Mouse (Mus musculus) CH12.LX (cell line): ENCODE measurements around the gene Mettl1.

ENCODE experiments used
- CTCF ChIP-seq, 2 experiments: IDR thresholded peaks in 1 of 2; conservative IDR thresholded peaks in 1 of 2; 2 replicates each; pipeline ENCODE4 v1.5.1; 2011 to 2012; ENCODE audit warnings: low read depth in 2 of 2, low read length in 2 of 2, improper control_type of control experiment in 1 of 2, inconsistent platforms in 1 of 2, mild to moderate bottlenecking in 1 of 2, moderate library complexity in 1 of 2
- EP300 ChIP-seq: IDR thresholded peaks from 2 replicates; pipeline ENCODE4 v1.6.1; 2011; ENCODE audit warnings: low read length, improper control_type of control experiment
- MAFK ChIP-seq: IDR thresholded peaks from 2 replicates; pipeline ENCODE4 v1.6.1; 2011; ENCODE audit warnings: low read length, improper control_type of control experiment; ENCODE audit not compliant: insufficient replicate concordance
- MAX ChIP-seq: IDR thresholded peaks from 2 replicates; pipeline ENCODE4 v1.6.1; 2011; ENCODE audit warnings: low read length, improper control_type of control experiment
- MEF2A ChIP-seq: IDR thresholded peaks from 2 replicates; pipeline ENCODE4 v1.6.1; 2014; ENCODE audit warnings: low read depth, mild to moderate bottlenecking, inconsistent platforms, low read length, improper control_type of control experiment, borderline replicate concordance
- MYC ChIP-seq: IDR thresholded peaks from 2 replicates; pipeline ENCODE4 v1.6.1; 2011; ENCODE audit warnings: low read depth, mild to moderate bottlenecking, improper control_type of control experiment, low read length
- POLR2A ChIP-seq: IDR thresholded peaks from 2 replicates; pipeline ENCODE4 v1.6.1; 2011; ENCODE audit warnings: low read depth, mild to moderate bottlenecking, improper control_type of control experiment, low read length
- SIN3A ChIP-seq: IDR thresholded peaks from 2 replicates; pipeline ENCODE4 v1.6.1; 2012; ENCODE audit warnings: low read length, improper control_type of control experiment, inconsistent platforms
- TCF12 ChIP-seq: IDR thresholded peaks from 2 replicates; pipeline ENCODE4 v1.6.1; 2014; ENCODE audit warnings: low read depth, mild to moderate bottlenecking, inconsistent platforms, low read length, improper control_type of control experiment
- UBTF ChIP-seq: IDR thresholded peaks from 2 replicates; pipeline ENCODE4 v1.6.1; 2012; ENCODE audit warnings: low read depth, mild to moderate bottlenecking, inconsistent platforms, low read length, improper control_type of control experiment, moderate library complexity
- ZKSCAN1 ChIP-seq: IDR thresholded peaks from 2 replicates; pipeline ENCODE4 v1.6.1; 2012; ENCODE audit warnings: low read depth, inconsistent platforms, low read length, improper control_type of control experiment, borderline replicate concordance
- ZMIZ1 ChIP-seq: IDR thresholded peaks from 2 replicates; pipeline ENCODE4 v1.6.1; 2012; ENCODE audit warnings: low read depth, mild to moderate bottlenecking, inconsistent platforms, low read length, improper control_type of control experiment
- ZNF384 ChIP-seq: IDR thresholded peaks from 2 replicates; pipeline ENCODE4 v1.6.1; 2012; ENCODE audit warnings: low read depth, low read length, improper control_type of control experiment, inconsistent platforms

GRCm38 (mm10) chr10:127069281-127070189 lies 28.3 kb downstream of the Mettl1 start:
- TF ChIP-seq EP300 (no peak), CTCF (conservative IDR thresholded peaks at IDR 0.05 in 1 of 2, IDR thresholded peaks at IDR 0.05 in 1 of 2; ENCODE audit: low read depth in 2 of 2, low read length in 2 of 2) (no peak), ZMIZ1 (no peak; the same call in 1 of the 2 replicates), POLR2A (peak; percentile 34; the same call in 1 of the 2 replicates), MYC (no peak), TCF12 (peak; percentile 34; the same call in 1 of the 2 replicates), MEF2A (no peak), MAFK (no peak), UBTF (no peak), ZKSCAN1 (no peak), MAX (no peak), ZNF384 (no peak), SIN3A (no peak)
